Mouse (Mus musculus) olfactory bulb, adult 2 months (tissue): Measurements from ENCODE around the gene Hivep2.

Experiments
- CTCF ChIP-seq: fragments of 200-500 bp; IDR thresholded peaks from 2 replicates; pipeline ENCODE4 v1.5.1; 2012; ENCODE audit warnings: low read depth, mild to moderate bottlenecking, low read length, moderate library complexity; ENCODE audit not compliant: insufficient read depth
- POLR2A ChIP-seq: fragments of 200-500 bp; IDR thresholded peaks from 2 replicates; pipeline ENCODE4 v1.6.1; 2012; ENCODE audit warnings: mild to moderate bottlenecking, low read depth, low read length, moderate library complexity; ENCODE audit not compliant: insufficient read depth

GRCm38 (mm10) chr10:14036472-14036871 is 70.6 kb downstream of the Hivep2 start:
- no peak for TF ChIP-seq POLR2A
- TF ChIP-seq CTCF, result no peak
